8 mouse cellular contexts compared by ENCODE assay signal in genomic region chr7:139364005-139364557, GRCm38 (mm10). TPM values are rescaled to one million over a fixed set of nuclear protein-coding genes. Genes with fewer than 3 reads are reported as not detected.
DNase-seq lines count a peak whose midpoint lies in the region; ATAC-seq and TF ChIP-seq lines count a peak whose summit lies in the region.

No protein-coding gene starts in this region.

- no peak for TF ChIP-seq POLR2A in small intestine, adult 2 months (IDR thresholded peaks at IDR 0.05; ENCODE audit: low read depth, low read length)

- peak; percentile 79 for DNase-seq in adrenal gland, postnatal 25 days
- peak; percentile 83 for DNase-seq in embryo, embryonic 9.5 days (ENCODE audit: extremely low spot score)
- DNase-seq in gastrocnemius, postnatal 4 days (ENCODE audit: low spot score in 2 of 2): peak; percentile 50 to 75
- DNase-seq in left cerebral cortex, postnatal 36 days (ENCODE audit: low spot score in 2 of 2): peak; percentile 65 to 70
- peak; percentile 94 for DNase-seq in midbrain, embryonic 11.5 days (ENCODE audit: low spot score, missing footprints)
- no peak for DNase-seq in c-Kit-positive CD71-positive TER-119-positive erythroid progenitor cells, embryonic 14.5 days (ENCODE audit: low spot score)

- intact Hi-C loops in left cerebral cortex, postnatal 36 days (cut with DNase I): no loop called here

- peaks cover 57% of the 10 kb centered on the region for H3K4me1 ChIP-seq in intestine, embryonic 15.5 days (replicated peaks)
- peaks cover 26% of the 10 kb centered on the region for H3K4me1 ChIP-seq in midbrain, embryonic 11.5 days (ENCODE audit: control insufficient read depth, insufficient read depth, low read length)
- peaks cover 51% of the 10 kb centered on the region for H3K4me1 ChIP-seq in small intestine, adult 2 months (ENCODE audit: control insufficient read depth, insufficient read depth, insufficient read length, low read length)

- peak overlapping the region; percentile 82 for H3K27ac ChIP-seq in intestine, embryonic 15.5 days
- peak overlapping the region; percentile 32 for H3K27ac ChIP-seq in midbrain, embryonic 11.5 days (ENCODE audit: low read depth, low read length)
- peak overlapping the region; percentile 89 for H3K27ac ChIP-seq in small intestine, adult 2 months (ENCODE audit: insufficient read depth, low read depth, low read length)

- ATAC-seq in intestine, embryonic 15.5 days: peak; percentile 40
- ATAC-seq in midbrain, embryonic 11.5 days (ENCODE audit: low FRiP score): peak; percentile 88

- no peaks in the 10 kb centered on the region for H3K27me3 ChIP-seq in intestine, embryonic 15.5 days (replicated peaks)
- no peaks in the 10 kb centered on the region for H3K27me3 ChIP-seq in midbrain, embryonic 11.5 days (ENCODE audit: control insufficient read depth, insufficient read depth, low read length)
- H3K27me3 ChIP-seq in small intestine, adult 2 months (ENCODE audit: control insufficient read depth, insufficient read depth, low read length): no peaks in the 10 kb centered on the region

- H3K9ac ChIP-seq in intestine, embryonic 15.5 days: 0 out of 2 replicates have a peak overlapping the region, but pooled peaks have one; percentile 3
- H3K9ac ChIP-seq in midbrain, embryonic 11.5 days (ENCODE audit: low read length): 0 out of 2 replicates have a peak overlapping the region, but pooled peaks have one; percentile 42

- no peaks in the 10 kb centered on the region for H3K36me3 ChIP-seq in intestine, embryonic 15.5 days
- H3K36me3 ChIP-seq in midbrain, embryonic 11.5 days (ENCODE audit: control insufficient read depth, insufficient read depth, low read length): no peaks in the 10 kb centered on the region
- no peaks in the 10 kb centered on the region for H3K36me3 ChIP-seq in small intestine, adult 2 months (ENCODE audit: control insufficient read depth, insufficient read depth, low read length)

- 6% methylated on average over 9 of the region's 9 CpGs for WGBS in intestine, embryonic 15.5 days
- WGBS in midbrain, embryonic 11.5 days: 11% methylated on average over 9 of the region's 9 CpGs
- 12% methylated on average over 9 of the region's 9 CpGs for WGBS in small intestine, adult 2 months

- H3K9me3 ChIP-seq in intestine, embryonic 15.5 days: no peaks in the 10 kb centered on the region
- no peaks in the 10 kb centered on the region for H3K9me3 ChIP-seq in midbrain, embryonic 11.5 days (ENCODE audit: control insufficient read depth, low read length)

- no peak overlapping the region for H3K4me3 ChIP-seq in intestine, embryonic 15.5 days (replicated peaks)
- no peak overlapping the region for H3K4me3 ChIP-seq in midbrain, embryonic 11.5 days (ENCODE audit: low read depth, low read length)
- H3K4me3 ChIP-seq in small intestine, adult 2 months (ENCODE audit: low read depth, low read length): no peak overlapping the region

- H3K4me2 ChIP-seq in intestine, embryonic 15.5 days (replicated peaks): peak overlapping the region; percentile 47
- H3K4me2 ChIP-seq in midbrain, embryonic 11.5 days: no peak overlapping the region

- no peak for TF ChIP-seq CTCF in small intestine, adult 2 months (IDR thresholded peaks at IDR 0.05; ENCODE audit: extremely low read depth, insufficient read length, insufficient replicate concordance, low read depth, low read length)

RNA-seq across cellular contexts. Expression of gene Inpp5a, which starts 24.8 kb away (rescaled TPM):
- 67.4 and 93.7 TPM in 2 replicates for total RNA-seq in adrenal gland, postnatal 25 days (2021)
- 100 to 1,000 TPM; 104 TPM for total RNA-seq in gastrocnemius, postnatal 4 days (2021)
- polyA plus RNA-seq in intestine, embryonic 15.5 days (2015; fragmentation: Nextera tagmentation; extraction: Ambion mirVana): 33.1 and 35.5 TPM in 2 replicates
- total RNA-seq in left cerebral cortex, postnatal 36 days (2021): 10 to 100 TPM; 56.5 to 60.1 TPM
- polyA plus RNA-seq in midbrain, embryonic 11.5 days (2014; fragmentation: Nextera tagmentation; extraction: Ambion mirVana): 23.2 and 25.2 TPM in 2 replicates
- 21.5 and 56.6 TPM in 2 replicates for polyA plus RNA-seq in small intestine, adult 2 months (2012; rRNA removed)

Comparison
In these comparisons a context has a peak if more than half of its experiments do, and no peak if none do; other contexts are left out.
1. H3K27ac ChIP-seq: peak in every context shown above with its lines; median percentile 89 in small intestine, adult 2 months; 82 in intestine, embryonic 15.5 days; 32 in midbrain, embryonic 11.5 days.